Mouse (Mus musculus): Measurements from ENCODE around the gene Gnai3.
A peak's percentile ranks its signal among the peaks of the same experiment; 100 is the strongest.

Gene Gnai3

DNA sequence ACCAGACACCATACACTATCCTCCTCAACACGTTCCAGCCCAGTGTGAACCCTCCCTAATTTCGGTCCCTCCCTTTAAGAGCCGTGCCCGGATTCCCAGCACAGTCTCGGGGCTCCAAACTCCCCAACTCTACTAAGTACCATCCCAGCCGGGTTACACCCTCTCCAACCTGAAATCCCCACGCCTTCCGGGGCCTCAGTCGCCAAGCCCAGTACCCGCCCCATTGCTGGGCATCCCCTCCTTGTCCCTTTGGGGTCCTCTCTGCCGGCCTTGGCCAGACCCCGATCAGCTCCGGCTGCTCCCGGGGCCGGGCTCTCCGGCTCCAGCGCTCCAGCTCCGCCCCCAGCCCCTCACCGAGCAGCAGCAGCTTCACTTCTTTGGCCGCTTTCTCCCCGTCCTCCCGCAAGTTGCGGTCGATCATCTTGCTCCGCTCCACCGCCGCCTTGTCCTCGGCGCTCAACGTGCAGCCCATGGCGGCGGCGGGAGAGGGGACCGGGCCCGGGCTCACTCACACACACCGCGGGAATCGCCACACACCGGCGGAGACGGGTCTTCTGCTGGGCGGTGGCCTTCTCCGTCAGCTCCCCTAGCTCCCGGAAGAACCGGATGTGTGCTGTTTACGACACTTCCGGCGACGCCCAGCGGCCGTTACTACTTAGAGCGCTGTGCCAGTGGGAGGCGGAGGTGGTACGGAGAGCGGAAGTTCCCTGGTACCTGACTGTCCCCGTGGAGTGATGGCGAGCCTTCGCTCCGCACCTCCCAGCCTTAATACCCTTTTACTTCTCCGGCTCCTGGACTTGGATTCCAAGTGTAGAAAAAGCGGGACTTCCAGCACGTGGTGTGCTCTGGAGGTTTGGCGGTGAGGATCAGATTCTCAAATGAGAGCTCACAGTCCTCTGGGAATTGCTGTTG lies at the start of gene Gnai3:
TSS of gene Gnai3 (minus strand) at position 613 of the 912 bp plus-strand sequence.
- DNase-seq = peak; percentile 94

DNA sequence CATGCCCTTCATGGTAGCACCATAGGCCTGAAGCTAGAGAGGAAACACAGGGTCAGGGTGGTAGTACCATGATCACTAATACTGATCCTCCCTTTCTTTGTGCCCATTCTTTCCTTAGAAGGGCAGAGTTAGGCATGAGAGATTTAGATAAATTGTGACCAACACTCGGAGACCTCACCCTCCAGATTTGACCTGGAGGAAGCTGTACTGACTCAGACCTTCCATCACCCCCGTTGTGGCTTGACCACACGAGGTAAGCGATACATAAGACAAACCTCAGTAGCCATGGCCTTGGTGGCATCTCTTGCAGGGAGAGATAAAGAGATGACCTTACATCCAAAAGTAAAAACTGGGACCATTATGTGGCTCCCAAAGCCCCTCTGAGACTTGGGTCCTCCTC lies 49.3 kb upstream of the Gnai3 start:
- no peak for DNase-seq

DNA sequence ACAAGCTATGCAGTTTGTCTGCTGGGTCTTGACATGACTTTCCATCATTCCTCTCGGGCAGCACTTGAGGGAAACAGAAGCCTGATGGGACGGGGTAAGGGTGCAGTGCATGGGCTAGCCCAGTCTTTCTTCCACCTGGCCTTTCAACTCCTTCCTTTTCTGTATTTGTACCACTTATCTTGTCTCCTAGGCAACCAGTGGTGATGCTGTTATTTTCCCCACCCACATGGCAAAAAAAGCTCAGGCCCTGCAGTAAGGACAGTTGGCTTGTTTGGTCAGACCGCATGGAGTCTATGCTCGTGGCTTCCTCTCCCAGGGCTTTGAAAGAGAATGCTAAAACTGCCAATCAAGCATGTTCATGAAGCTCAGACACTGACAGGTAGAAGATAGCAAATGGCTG lies 47.7 kb upstream of the Gnai3 start:
- no peak for DNase-seq

DNA sequence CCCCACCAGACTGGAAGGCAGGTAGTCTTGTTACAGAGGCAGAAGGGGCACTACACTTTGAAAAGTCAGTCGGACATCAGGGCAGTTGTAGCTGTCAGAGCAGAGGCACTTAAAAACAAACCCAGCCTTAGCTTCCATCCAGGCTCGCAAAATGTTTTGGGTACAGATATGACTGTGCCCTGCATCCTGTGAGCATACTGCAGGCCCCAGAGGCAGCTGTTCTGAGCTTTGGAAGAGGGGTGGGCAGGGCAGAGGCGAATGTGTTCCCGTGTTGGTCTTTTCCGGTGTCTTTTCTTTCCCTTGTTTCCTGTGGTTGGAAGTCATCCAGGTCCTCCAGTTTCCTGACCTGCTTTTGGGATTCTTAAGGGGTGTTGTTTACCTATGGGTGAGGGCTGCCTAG lies 44.0 kb upstream of the Gnai3 start:
- DNase-seq = no peak

DNA sequence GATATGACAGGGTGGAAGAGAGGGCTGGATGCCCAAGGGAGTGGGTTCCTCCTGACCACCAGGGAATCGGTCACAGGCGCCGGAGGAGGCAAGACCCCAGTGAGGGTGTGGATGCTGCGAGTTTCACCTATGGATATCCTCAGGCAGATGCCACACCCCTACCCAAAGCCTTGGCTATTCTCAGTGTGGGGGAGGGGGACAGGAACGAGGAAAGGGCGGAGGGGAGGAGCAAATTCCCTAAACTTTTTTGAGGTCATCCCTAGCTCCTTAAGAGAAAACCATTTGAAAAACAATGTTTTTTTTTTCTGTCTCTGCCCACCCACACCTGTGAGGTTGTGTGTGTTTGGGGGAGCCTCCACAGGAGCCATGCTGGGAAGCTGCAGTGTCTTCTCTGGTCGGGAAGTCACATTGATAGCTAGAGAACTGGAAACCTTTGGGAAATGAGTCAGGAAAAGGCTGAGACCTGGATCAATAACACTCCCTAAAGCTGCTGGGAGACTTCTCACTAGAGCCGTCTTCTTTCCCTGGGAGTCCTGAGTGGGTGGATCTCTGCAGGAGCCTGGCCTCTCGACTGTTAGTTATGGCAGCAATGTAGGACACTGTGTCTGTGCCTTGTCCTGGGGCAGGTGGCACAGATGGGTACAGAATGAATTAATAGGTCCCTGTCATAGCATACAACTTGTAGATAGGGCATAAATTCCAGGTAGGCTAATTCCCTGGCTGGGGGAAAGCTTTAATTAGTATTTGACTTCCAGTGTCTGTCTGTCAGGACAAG lies 43.0 kb upstream of the Gnai3 start:
- no peak for DNase-seq

DNA sequence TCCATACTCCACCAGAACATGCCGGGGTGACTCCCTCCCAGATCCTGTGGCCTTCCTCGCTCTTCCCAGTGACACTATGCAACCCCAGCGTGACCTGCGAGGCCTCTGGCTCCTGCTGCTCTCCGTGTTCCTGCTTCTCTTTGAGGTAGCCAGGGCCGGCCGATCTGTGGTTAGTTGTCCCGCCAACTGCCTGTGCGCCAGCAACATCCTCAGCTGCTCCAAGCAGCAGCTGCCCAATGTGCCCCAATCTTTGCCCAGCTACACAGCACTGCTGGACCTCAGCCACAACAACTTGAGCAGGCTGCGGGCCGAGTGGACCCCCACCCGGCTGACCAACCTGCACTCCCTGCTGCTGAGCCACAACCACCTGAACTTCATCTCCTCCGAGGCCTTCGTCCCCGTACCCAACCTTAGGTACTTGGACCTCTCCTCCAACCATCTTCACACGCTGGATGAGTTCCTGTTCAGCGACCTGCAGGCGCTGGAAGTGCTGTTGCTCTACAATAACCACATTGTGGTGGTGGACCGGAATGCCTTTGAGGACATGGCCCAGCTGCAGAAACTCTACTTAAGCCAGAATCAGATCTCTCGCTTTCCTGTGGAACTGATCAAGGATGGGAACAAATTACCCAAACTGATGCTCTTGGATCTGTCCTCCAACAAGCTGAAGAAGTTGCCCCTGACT lies 41.3 kb upstream of the Gnai3 start:
- no peak for DNase-seq

DNA sequence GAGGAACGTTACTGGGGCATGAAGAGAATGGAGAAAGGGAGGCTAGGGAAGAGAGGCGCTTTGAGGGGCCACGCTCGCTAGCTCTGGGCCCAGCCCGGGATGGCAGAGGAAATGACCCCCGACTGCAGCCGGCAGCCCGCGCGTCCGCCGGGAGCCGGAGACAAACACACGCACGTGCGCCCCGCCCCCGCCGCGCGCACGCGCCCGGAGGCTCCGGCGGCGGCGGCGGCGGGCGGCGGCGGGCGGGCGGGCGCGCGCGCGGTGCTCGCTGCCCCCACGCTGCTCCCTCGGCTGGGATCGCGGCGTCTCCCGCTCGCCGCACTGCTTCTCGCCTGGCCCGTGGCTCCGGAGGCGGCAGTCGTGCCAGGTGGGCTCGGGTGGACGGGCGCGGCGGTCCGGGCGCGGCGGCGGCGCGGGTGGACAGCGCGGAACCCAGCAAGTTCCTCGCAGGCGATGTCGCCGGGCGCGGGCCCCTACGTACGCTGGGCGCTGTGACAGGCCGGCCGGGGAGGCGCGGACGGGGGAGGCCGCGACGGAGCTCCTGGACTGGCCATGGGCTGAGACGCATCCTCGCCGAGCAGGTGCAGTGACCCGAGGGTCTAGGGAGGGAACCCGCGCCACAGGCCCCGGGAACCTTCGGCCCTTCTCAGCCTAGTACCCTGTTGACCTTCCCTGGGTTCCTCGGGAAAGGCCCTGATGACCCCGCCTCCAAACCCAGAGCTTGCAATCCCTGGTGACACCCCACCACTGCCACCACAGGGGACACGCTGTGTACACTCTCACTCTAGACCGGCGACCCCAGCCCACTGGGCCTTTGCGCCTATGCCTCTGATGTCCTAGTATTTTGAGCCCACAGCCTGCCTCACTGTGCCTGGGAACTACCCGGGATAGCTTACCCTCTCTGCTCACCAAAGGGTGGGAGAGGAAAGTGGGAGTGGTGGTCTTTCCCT lies 40.4 kb upstream of the Gnai3 start, which contains the start of gene Amigo1:
TSS of gene Amigo1 (plus strand) at position 238 of the 950 bp plus-strand sequence.
- DNase-seq = peak; percentile 49

DNA sequence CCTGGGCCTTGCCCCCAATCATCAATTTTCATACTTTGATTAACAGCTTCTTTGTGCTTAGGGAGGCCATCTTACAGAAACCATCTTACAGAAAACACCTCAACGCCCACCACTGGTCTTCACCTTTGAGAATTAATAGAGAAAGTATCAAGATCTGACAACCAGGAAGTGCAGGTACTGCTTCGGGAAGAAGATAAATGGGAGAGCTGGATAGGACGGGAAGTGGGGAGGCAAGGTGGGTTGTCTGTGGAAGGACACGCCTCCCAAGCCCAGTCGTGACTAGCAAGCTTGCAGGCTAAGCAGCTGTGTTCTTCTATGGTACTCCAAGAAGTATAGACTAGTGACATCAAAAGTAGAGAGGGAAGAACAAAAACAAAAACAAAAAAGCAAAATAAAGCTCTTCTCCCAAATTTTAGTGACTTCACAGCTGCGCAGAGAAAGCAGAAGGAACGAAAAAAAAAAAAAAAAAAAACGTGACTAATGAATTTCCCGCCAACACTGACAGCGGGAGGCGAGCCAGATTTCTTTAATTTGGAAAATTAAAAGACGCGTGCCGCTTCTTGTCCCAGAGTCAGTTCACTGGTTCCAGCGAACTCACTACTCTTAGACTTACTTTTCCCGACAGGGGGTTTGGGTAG lies 39.6 kb upstream of the Gnai3 start:
- no peak for DNase-seq

DNA sequence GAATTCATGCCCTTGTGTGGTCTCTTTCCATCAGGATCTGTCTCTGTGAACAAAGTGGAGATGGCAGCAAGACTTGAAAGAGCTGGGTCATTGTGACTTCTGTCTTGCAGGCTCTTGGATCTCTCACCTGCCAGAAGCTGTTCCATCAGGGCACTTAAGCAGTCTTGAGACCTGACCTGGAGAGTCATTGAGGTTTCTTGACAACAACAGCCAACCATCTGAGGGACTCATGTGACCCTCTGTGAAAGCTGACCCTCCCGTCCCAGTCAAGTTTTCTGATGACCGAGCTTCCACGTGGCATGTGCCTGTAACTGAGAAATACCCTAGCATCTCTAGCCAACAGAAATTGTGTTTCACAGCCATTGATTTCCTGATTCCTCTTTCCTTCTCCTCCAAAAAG lies 38.8 kb upstream of the Gnai3 start:
- peak; percentile 35 for DNase-seq

DNA sequence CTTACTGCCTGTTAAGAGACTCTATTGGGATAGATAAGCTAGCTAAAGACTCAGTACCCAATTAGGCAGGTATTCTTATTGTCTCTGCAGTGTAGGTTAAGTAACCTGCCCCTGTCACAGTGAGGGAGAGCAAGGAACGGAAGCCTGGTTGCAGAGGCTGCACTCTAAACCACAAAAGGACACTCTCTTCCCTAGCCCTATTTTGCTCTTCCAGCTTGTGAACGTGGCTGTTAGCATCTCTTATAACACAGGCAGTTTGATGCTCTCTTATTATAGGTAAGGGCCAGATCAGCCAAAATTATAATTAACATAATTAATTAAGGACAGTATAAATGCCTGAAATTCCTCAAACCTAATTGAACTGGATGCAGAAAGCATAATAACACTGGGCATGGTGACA lies 34.6 kb upstream of the Gnai3 start:
- no peak for DNase-seq

DNA sequence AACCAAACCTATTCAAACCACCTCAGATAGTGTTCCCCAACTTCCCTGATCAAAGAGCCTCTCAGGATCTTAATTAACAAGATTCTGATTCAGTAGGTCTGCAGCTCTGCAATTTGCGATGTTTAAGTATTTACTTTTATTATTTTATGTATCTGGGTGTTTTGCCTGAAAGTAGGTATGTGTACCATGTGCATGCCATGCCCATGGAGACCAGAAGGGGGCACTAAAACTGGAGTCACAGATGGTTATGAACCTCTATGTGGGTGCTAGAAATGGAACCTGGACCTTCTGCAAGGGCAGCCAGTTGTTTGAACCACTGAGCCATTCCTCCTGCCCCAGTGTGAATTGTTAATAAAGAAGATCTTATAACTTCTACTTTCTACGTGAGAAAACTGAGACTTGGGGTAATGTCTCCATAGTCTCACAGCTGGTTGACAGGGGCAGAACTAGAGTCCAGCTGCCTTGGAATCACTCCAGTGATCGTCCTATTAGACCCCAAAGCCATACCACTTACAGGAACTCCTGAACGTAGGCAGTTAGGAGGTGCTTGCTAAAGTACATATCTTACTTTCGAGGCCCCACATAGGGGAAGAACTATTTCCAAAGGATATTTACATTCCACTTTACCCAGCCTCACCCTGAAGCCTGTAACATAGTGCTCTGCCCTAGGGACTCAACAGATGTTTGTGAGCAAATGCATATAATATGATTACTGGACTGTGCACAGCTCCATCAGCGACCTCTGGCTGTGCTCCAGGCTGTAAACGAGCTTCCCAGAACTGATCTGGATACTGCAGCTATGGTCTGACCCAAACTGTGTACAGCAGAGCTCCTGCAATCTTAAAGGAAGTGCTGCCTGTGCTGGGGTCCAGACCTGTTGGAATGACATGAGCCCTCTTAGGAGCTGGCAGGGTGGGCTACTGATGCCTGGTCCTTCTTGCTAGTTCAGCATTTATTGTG lies 33.1 kb upstream of the Gnai3 start:
- DNase-seq = no peak

DNA sequence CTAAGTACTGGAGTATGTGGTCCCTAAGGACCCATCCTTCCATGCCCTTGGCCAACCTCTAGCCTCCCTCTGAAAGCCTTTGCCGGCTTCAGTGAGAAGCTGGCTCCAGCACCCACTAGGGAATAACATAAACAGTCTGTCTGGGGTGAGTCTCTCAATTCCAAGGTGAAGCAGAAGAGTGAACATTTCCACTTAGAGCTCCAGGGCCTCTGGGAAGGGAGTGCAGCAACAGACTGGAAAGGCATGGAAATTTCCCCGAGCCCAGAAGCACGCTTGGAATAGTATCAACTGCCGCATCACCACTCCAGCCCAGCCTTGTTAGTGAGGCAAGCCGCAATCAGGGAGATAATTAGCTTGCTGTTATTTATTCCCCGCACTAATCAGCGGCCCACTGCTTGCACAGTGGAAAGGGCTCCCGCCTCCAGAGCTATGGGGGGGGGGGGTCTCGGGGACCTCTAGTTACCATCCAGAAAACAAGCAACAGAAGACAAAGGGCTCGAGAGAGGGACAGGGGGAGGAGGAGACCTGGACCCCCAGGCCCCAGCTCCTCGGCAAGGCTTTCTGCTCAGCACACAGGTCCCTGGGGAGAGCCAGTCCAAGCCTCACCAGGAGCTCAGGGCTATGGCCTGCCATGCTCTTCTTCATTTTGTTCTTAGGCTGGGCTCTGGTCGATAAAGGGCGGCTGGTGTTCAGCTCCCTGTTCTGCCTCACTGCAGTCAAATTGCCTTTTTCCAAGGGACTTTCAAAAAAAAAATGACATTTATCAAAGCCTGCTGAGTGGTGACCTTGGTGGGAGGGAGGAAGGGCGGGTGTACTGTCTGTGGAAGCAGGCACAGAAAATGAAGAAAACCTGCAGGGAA lies 29.0 kb upstream of the Gnai3 start:
- DNase-seq = peak; percentile 52

DNA sequence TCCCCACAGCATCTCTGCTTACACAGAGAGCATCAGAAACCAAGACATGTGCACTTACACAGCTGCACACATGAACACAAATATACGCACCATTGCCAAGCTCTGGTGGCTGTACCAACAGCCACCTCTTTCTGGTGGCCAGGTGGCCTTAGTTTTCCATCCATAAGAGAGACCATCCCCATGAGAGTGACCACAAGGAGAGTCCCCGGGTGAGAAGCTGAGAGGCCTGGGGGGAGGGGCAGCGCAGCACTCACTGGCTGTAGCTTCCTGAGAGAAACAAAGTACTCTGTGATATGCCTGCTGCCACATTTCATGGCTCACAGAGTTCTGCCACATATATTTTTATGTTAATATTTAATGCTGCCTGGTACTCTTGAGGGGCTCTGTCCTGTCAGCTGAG lies 23.3 kb upstream of the Gnai3 start:
- no peak for DNase-seq

DNA sequence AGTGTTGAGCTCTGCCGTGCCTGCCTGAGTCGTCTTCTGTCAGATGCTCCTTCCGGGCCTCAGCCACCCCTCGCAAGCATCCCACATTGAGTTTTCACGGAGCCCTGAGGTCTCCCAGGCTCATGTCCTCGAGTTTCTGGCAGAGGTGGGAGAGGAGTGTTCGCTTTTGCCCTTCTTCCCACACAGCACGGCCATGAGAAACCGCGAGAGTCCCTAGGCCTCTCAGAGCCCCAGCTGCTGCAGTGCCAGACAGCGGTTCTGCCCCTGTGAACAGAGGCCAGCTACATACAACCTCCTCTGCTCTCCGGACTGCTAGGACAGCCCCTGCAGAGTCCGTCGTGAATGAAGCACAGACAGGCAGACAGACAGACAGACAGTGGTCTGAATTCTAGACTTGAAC lies 21.6 kb upstream of the Gnai3 start:
- DNase-seq = no peak

DNA sequence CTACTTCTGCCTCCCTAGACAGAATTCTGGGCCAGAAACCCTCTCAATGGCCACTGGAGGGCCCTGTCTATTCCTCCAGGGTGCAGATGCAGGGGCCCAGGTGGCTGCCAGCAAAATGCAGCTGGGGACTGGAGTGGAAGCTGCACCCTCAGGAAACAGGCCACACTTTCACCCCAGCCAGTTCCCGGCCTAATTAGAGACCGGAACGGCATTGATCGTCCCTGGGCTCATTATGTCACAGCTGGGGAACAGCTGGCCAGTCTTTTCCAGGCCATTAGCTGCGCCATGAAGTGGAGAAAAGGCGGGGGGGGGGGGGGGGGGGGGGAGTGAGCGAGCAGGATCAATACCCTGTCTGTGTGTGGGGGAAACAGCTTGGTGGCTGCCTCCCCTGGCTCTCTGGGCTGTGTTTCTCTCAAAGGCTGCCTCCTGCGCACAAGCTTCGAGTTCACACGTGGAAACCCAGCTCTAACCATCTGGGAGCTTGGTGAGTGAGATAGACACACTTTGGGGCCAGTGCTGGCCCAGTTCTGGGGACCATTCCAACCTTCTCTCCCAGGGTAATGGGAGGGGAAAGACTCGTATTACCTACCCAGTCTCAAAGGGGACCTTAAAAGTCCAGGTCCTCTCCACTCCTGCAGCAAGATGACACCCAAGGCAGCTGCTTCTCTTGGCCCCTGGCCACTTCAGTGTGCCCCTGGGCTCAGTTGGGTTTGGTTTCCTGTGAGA lies 20.7 kb upstream of the Gnai3 start:
- DNase-seq = peak; percentile 81

DNA sequence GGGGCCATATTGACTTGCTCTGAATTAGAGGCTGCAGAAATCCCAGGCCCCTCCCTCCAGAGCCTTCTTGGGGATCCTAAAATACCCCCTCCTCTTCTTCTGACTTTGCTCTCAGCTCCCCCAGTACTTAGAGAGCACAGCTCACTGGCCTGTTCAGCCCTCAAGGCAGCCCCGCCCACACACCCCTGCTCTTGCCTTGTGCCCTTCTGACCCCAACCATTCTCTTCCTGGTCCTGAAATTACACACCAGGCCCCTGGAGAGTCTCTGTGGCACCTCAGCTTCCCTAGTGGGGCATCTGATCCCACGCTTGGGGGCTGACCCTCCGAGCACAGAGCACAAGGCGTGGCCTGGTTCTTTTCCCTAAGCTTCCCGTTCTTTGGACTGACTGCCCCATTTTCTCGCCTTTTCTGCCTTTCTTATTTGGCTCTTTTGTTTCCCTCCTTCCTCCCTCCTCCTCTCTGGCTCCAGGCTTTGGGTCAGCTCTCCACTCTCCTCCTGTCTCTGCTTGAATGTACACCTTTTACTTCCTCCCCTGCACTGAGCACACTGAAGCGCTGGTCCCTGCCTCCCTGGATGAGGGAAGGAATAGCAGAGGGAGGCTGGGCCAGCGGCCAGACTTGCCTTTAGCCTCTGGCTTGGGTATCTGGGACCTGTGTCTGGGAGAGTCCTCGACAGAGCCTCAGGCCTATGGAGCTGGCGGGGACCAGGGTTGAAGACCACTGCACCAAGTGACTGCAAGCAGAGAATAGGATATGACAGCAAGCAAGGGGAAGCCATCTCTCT lies 19.8 kb upstream of the Gnai3 start:
- DNase-seq = no peak

DNA sequence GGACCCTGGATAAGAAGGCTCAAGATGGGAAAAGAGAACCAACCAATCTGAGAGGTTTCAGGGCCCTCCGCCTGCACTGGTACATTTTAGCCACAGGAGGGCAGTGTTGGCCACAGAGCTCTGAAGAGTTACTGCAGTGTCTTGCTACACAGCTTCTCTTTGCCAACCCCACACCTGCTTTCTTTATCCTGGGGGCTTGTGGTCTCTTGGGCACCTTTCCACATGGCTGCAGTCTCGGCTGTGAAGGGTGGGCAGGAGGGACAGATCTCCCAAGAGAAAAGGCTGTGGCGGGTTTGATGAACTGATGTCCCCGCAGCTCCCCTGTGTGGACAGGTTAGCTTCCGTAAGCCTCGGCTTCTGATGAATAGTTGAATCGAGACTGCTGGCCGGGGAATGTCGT lies 18.9 kb upstream of the Gnai3 start:
- DNase-seq = peak; percentile 86

DNA sequence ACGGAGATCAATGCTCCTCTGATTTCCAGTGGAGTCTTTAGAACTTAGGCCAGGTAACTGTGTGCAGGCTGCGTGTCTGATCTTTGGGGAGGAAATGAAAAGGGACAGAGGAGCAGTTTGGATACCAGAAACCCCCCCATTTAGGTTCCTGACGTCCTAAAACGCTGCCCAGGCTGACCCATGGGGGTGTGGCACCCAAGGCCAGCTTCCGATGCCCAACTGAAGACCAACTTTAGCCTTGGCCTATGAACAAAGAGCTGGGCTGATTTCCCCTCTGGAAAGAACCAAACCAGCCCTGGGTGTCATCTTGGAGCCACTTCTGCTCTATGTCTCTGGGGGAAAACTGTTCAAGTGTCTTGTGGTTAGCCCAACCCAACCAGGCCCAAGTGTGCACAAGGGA lies 18.1 kb upstream of the Gnai3 start:
- no peak for DNase-seq

All from lung, postnatal 10 days (tissue).